ENCODE assay signal across 9 mouse cellular contexts in genomic region chr1:87721382-87721781, GRCm38 (mm10). TPM values are rescaled to one million over a fixed set of nuclear protein-coding genes. Genes with fewer than 3 reads are reported as not detected.
A peak's percentile ranks its signal among the peaks of the same experiment; 100 is the strongest.
DNase-seq lines count a peak whose midpoint lies in the region; ATAC-seq and TF ChIP-seq lines count a peak whose summit lies in the region.
"Had no signal": no experiment of that assay in that cellular context is flagged by ENCODE, and none has a peak within 500 bp of the region (broad histone marks: within the 10 kb centered on the region; RNA-seq: fewer than 3 reads in every experiment).

No protein-coding gene starts in this region.

- no peak overlapping the region for H3K4me2 ChIP-seq in hindbrain, embryonic 14.5 days (replicated peaks)
- no peak overlapping the region for H3K4me2 ChIP-seq in limb, embryonic 14.5 days (replicated peaks; ENCODE audit: low read depth, low read length, severe bottlenecking)
- no peak overlapping the region for H3K4me2 ChIP-seq in neural tube, embryonic 13.5 days

- H3K27me3 ChIP-seq in hindbrain, embryonic 14.5 days (ENCODE audit: control insufficient read depth, insufficient read depth, low read length) = no peaks in the 10 kb centered on the region
- H3K27me3 ChIP-seq in limb, embryonic 14.5 days (ENCODE audit: control insufficient read depth, insufficient read depth, low read length) = no peaks in the 10 kb centered on the region
- H3K27me3 ChIP-seq in neural tube, embryonic 13.5 days = no peaks in the 10 kb centered on the region

- H3K27ac ChIP-seq in hindbrain, embryonic 14.5 days = no peak overlapping the region
- no peak overlapping the region for H3K27ac ChIP-seq in limb, embryonic 14.5 days (replicated peaks; ENCODE audit: low read depth, low read length)
- H3K27ac ChIP-seq in neural tube, embryonic 13.5 days (replicated peaks) = no peak overlapping the region

- H3K9ac ChIP-seq in hindbrain, embryonic 14.5 days = no peak overlapping the region
- H3K9ac ChIP-seq in limb, embryonic 14.5 days (ENCODE audit: low read depth, low read length, severe bottlenecking) = no peak overlapping the region
- no peak overlapping the region for H3K9ac ChIP-seq in neural tube, embryonic 13.5 days

- DNase-seq in gastrocnemius, adult 18-20 months (ENCODE audit: low spot score) = peak; percentile 38
- DNase-seq in gastrocnemius, postnatal 25 days = no peak
- peak; percentile 45 for DNase-seq in ES-CJ7 (ENCODE audit: low read depth, low spot score)
- DNase-seq in embryo, embryonic 11.5 days (ENCODE audit: low read depth, low spot score) = peak; percentile 20
- peak; percentile 74 for DNase-seq in hindbrain, embryonic 14.5 days (ENCODE audit: low spot score)
- DNase-seq in limb, embryonic 14.5 days (ENCODE audit: low spot score) = peak; percentile 31

- no peak overlapping the region for H3K4me3 ChIP-seq in hindbrain, embryonic 14.5 days (replicated peaks; ENCODE audit: low read length)
- no peak overlapping the region for H3K4me3 ChIP-seq in limb, embryonic 14.5 days (replicated peaks; ENCODE audit: low read length)
- H3K4me3 ChIP-seq in neural tube, embryonic 13.5 days = no peak overlapping the region

- ATAC-seq in hindbrain, embryonic 14.5 days (ENCODE audit: low FRiP score) = no peak
- peak; percentile 63; the same call in 1 of the 2 replicates for ATAC-seq in limb, embryonic 14.5 days (ENCODE audit: low FRiP score, low read depth)
- peak; percentile 53; the same call in 1 of the 2 replicates for ATAC-seq in neural tube, embryonic 13.5 days (ENCODE audit: low read depth)
- ATAC-seq in CD4-positive, CD25-positive, alpha-beta regulatory T cell, adult 4 months = no peak

- no peaks in the 10 kb centered on the region for H3K9me3 ChIP-seq in hindbrain, embryonic 14.5 days (ENCODE audit: control insufficient read depth, low read length)
- no peaks in the 10 kb centered on the region for H3K9me3 ChIP-seq in limb, embryonic 14.5 days (ENCODE audit: control insufficient read depth, low read length)
- no peaks in the 10 kb centered on the region for H3K9me3 ChIP-seq in neural tube, embryonic 13.5 days
- H3K9me3 ChIP-seq: G1E had no signal

- no peaks in the 10 kb centered on the region for H3K4me1 ChIP-seq in hindbrain, embryonic 14.5 days (replicated peaks; ENCODE audit: control insufficient read depth, insufficient read depth, low read length)
- no peaks in the 10 kb centered on the region for H3K4me1 ChIP-seq in limb, embryonic 14.5 days (ENCODE audit: control insufficient read depth, insufficient read depth, low read length)
- no peaks in the 10 kb centered on the region for H3K4me1 ChIP-seq in neural tube, embryonic 13.5 days (replicated peaks)

- 31% methylated on average over 8 of the region's 8 CpGs for WGBS in hindbrain, embryonic 14.5 days
- WGBS in limb, embryonic 14.5 days = 29% methylated on average over 8 of the region's 8 CpGs
- 35% methylated on average over 8 of the region's 8 CpGs for WGBS in neural tube, embryonic 13.5 days

- H3K36me3 ChIP-seq in hindbrain, embryonic 14.5 days (replicated peaks; ENCODE audit: control insufficient read depth, insufficient read depth) = no peaks in the 10 kb centered on the region
- H3K36me3 ChIP-seq in limb, embryonic 14.5 days (ENCODE audit: control insufficient read depth, insufficient read depth, low read length) = no peaks in the 10 kb centered on the region
- no peaks in the 10 kb centered on the region for H3K36me3 ChIP-seq in neural tube, embryonic 13.5 days

- TF ChIP-seq POLR2A in limb, embryonic 14.5 days (IDR thresholded peaks at IDR 0.05; ENCODE audit: borderline replicate concordance, extremely low read depth, insufficient read depth, insufficient read length) = no peak

RNA-seq across cellular contexts. Expression of gene Atg16l1, which starts 34.3 kb away (rescaled TPM):
- total RNA-seq in gastrocnemius, adult 18-20 months (2021) = 10 to 100 TPM; 16.3 to 17.6 TPM
- total RNA-seq in gastrocnemius, postnatal 25 days (2021) = 10 to 100 TPM; 16.1 to 17.6 TPM
- polyA plus RNA-seq in hindbrain, embryonic 14.5 days (2014; fragmentation: Nextera tagmentation; extraction: Ambion mirVana) = 66.8 and 79.4 TPM in 2 replicates
- polyA plus RNA-seq in limb, embryonic 14.5 days (2012; rRNA removed) = 41.0 and 41.6 TPM in 2 replicates
- 29.9 and 32.1 TPM in 2 replicates for polyA plus RNA-seq in limb, embryonic 14.5 days (2014; fragmentation: Nextera tagmentation; extraction: Ambion mirVana)
- 56.8 and 65.5 TPM in 2 replicates for polyA plus RNA-seq in neural tube, embryonic 13.5 days (2015; fragmentation: Nextera tagmentation; extraction: Ambion mirVana)
- 10 to 100 TPM; 20.4 to 21.8 TPM for polyA plus RNA-seq in CD4-positive, CD25-positive, alpha-beta regulatory T cell, adult 4 months (2017; shearing (Covaris generic))

Comparison
In these comparisons a context has a peak if more than half of its experiments do, and no peak if none do; other contexts are left out.
1. ATAC-seq: peak in limb, embryonic 14.5 days (single experiment) and neural tube, embryonic 13.5 days (single experiment); none in hindbrain, embryonic 14.5 days (single experiment) and CD4-positive, CD25-positive, alpha-beta regulatory T cell, adult 4 months (single experiment).